Mouse (Mus musculus): Measurements from ENCODE around the gene Tchh.

The Tchh gene

GRCm38 (mm10) chr3:93442030-93442429 lies at the start of gene Tchh:
Gene Tchh, plus strand, starts transcription at chr3:93442330.
- TF ChIP-seq GATA4 (IDR thresholded peaks at IDR 0.05; ENCODE audit: insufficient replicate concordance, low read length), result no peak

GRCm38 (mm10) chr3:93393366-93393765 lies 48.8 kb upstream of the Tchh start, which contains the start of gene Rptn:
Gene Rptn, plus strand, starts transcription at chr3:93393699.
- no peak for TF ChIP-seq GATA4 (IDR thresholded peaks at IDR 0.05; ENCODE audit: insufficient replicate concordance, low read length)

- no peak for TF ChIP-seq GATA4 (IDR thresholded peaks at IDR 0.05; ENCODE audit: insufficient replicate concordance, low read length)
Observed at GRCm38 (mm10) chr3:93403936-93404335, 38.2 kb upstream of the Tchh start.

GRCm38 (mm10) chr3:93406992-93407391 lies 35.1 kb upstream of the Tchh start:
- TF ChIP-seq GATA4 (IDR thresholded peaks at IDR 0.05; ENCODE audit: insufficient replicate concordance, low read length), result no peak

GRCm38 (mm10) chr3:93411905-93412304 lies 30.2 kb upstream of the Tchh start:
- TF ChIP-seq GATA4 (IDR thresholded peaks at IDR 0.05; ENCODE audit: insufficient replicate concordance, low read length), result no peak

- no peak for TF ChIP-seq GATA4 (IDR thresholded peaks at IDR 0.05; ENCODE audit: insufficient replicate concordance, low read length)
Observed at GRCm38 (mm10) chr3:93431673-93432072, 10.5 kb upstream of the Tchh start.

- TF ChIP-seq GATA4 (IDR thresholded peaks at IDR 0.05; ENCODE audit: insufficient replicate concordance, low read length), result no peak
Observed at GRCm38 (mm10) chr3:93443501-93444101, 1.5 kb downstream of the Tchh start.

GRCm38 (mm10) chr3:93444343-93445164 lies 2.4 kb downstream of the Tchh start:
- no peak for TF ChIP-seq GATA4 (IDR thresholded peaks at IDR 0.05; ENCODE audit: insufficient replicate concordance, low read length)

GRCm38 (mm10) chr3:93445165-93445705 lies 3.1 kb downstream of the Tchh start:
- TF ChIP-seq GATA4 (IDR thresholded peaks at IDR 0.05; ENCODE audit: insufficient replicate concordance, low read length), result no peak

- TF ChIP-seq GATA4 (IDR thresholded peaks at IDR 0.05; ENCODE audit: insufficient replicate concordance, low read length), result no peak
Observed at GRCm38 (mm10) chr3:93446128-93446755, 4.1 kb downstream of the Tchh start.

- no peak for TF ChIP-seq GATA4 (IDR thresholded peaks at IDR 0.05; ENCODE audit: insufficient replicate concordance, low read length)
Observed at GRCm38 (mm10) chr3:93447138-93447841, 5.2 kb downstream of the Tchh start.

- no peak for TF ChIP-seq GATA4 (IDR thresholded peaks at IDR 0.05; ENCODE audit: insufficient replicate concordance, low read length)
Observed at GRCm38 (mm10) chr3:93466556-93466955, 24.4 kb downstream of the Tchh start.

GRCm38 (mm10) chr3:93467130-93467529 lies 25.0 kb downstream of the Tchh start:
- no peak for TF ChIP-seq GATA4 (IDR thresholded peaks at IDR 0.05; ENCODE audit: insufficient replicate concordance, low read length)

GRCm38 (mm10) chr3:93468561-93468960 lies 26.4 kb downstream of the Tchh start, which contains the start of gene Tchhl1:
Gene Tchhl1, plus strand, starts transcription at chr3:93468754.
- no peak for TF ChIP-seq GATA4 (IDR thresholded peaks at IDR 0.05; ENCODE audit: insufficient replicate concordance, low read length)

- peak; percentile 44; the same call in 1 of the 2 replicates for TF ChIP-seq GATA4 (IDR thresholded peaks at IDR 0.05; ENCODE audit: insufficient replicate concordance, low read length)
Observed at GRCm38 (mm10) chr3:93469629-93470028, 27.5 kb downstream of the Tchh start.
